Mouse (Mus musculus) MEL (cell line): ENCODE measurements around the gene Cmya5.

Source experiments
- CHD1 ChIP-seq: IDR thresholded peaks from 2 replicates; pipeline ENCODE4 v1.6.1; 2012; ENCODE audit warnings: low read depth, mild to moderate bottlenecking, inconsistent platforms, low read length, improper control_type of control experiment
- GATA1 ChIP-seq: IDR thresholded peaks from 2 replicates; pipeline ENCODE4 v1.6.1; 2011; ENCODE audit warnings: low read depth, low read length, improper control_type of control experiment
- RAD21 ChIP-seq: IDR thresholded peaks from 2 replicates; pipeline ENCODE4 v1.6.1; 2011; ENCODE audit warnings: mild to moderate bottlenecking, low read depth, low read length, improper control_type of control experiment
- TCF12 ChIP-seq: IDR thresholded peaks from 2 replicates; pipeline ENCODE4 v1.6.1; 2014; ENCODE audit warnings: low read depth, mild to moderate bottlenecking, inconsistent platforms, low read length, improper control_type of control experiment, moderate library complexity

GRCm38 (mm10) chr13:93189416-93189815 lies 44.9 kb upstream of the Cmya5 start:
- no peak for TF ChIP-seq CHD1
- TF ChIP-seq RAD21, result no peak
- TF ChIP-seq TCF12, result no peak
- no peak for TF ChIP-seq GATA1
